Mouse (Mus musculus) stomach, embryonic 15.5 days (tissue): ENCODE results near the gene Gprc5b. TPM values are rescaled to one million over a fixed set of nuclear protein-coding genes. Genes with fewer than 3 reads are reported as not detected.

ENCODE experiments used
- ATAC-seq: fragments of 200-750 bp; cut with Nextera tagmentation; 2 replicates; pipeline ENCODE4 v1.8.0; 2017; ENCODE audit warnings: low read depth, moderate number of reproducible peaks, moderate TSS enrichment; ENCODE audit not compliant: insufficient read depth, low FRiP score
- H3K27ac ChIP-seq: fragments of 300-500 bp; sonication (generic); 2 replicates; pipeline ENCODE4 v1.5.1; 2015; ENCODE audit warnings: mild to moderate bottlenecking, inconsistent platforms
- H3K27me3 ChIP-seq: fragments of 300-500 bp; sonication (generic); replicated peaks from 2 replicates; pipeline ENCODE4 v1.6.1; 2015; ENCODE audit warnings: inconsistent platforms
- H3K36me3 ChIP-seq: fragments of 300-500 bp; sonication (generic); 2 replicates; pipeline ENCODE4 v1.6.1; 2015; ENCODE audit warnings: inconsistent platforms
- H3K4me1 ChIP-seq: fragments of 300-500 bp; sonication (generic); 2 replicates; pipeline ENCODE4 v1.6.1; 2015; ENCODE audit warnings: inconsistent platforms
- H3K4me2 ChIP-seq: fragments of 300-500 bp; sonication (generic); 2 replicates; pipeline ENCODE4 v1.6.1; 2015; ENCODE audit warnings: mild to moderate bottlenecking, inconsistent platforms
- H3K4me3 ChIP-seq: fragments of 300-500 bp; sonication (generic); replicated peaks from 2 replicates; pipeline ENCODE4 v1.5.1; 2015; ENCODE audit warnings: inconsistent platforms
- H3K9ac ChIP-seq: fragments of 300-500 bp; sonication (generic); 2 replicates; pipeline ENCODE4 v1.6.1; 2015; ENCODE audit warnings: inconsistent platforms
- H3K9me3 ChIP-seq: fragments of 300-500 bp; sonication (generic); 2 replicates; pipeline ENCODE4 v1.6.1; 2016; ENCODE audit warnings: inconsistent platforms
- WGBS: fragments of 180-500 bp; shearing (Covaris S2); methylation state at CpG from one replicate; pipeline ENCODE4 v1.1.7; 2015; 5-methylcytosine and 5-hydroxymethylcytosine counted together
- polyA plus RNA-seq: library from polyadenylated mRNA; unstranded; fragments of >200 nt; fragmentation: Nextera tagmentation; extraction: Ambion mirVana; gene quantifications from 2 replicates; pipeline ENCODE4 v1.2.1, GENCODE M21; 2015

Gene Gprc5b
- polyA plus RNA-seq: 3.0 and 4.7 TPM in 2 replicates

GRCm38 (mm10) chr7:118995007-118995406 lies at the start of gene Gprc5b:
Gene Gprc5b (minus strand): TSS chr7:118995211.
- peak within 1 kb of the TSS; percentile 61 for H3K9ac ChIP-seq
- no peak within 1 kb of the TSS for H3K27ac ChIP-seq
- H3K27me3 ChIP-seq: no peaks in the 10 kb centered on the region
- under 1% methylated on average over 42 of the region's 44 CpGs for WGBS
- H3K4me2 ChIP-seq: peak within 1 kb of the TSS; percentile 93
- peak within 1 kb of the TSS; percentile 68 for H3K4me3 ChIP-seq
- no peaks in the 10 kb centered on the region for H3K36me3 ChIP-seq
- H3K9me3 ChIP-seq: no peaks in the 10 kb centered on the region
- H3K4me1 ChIP-seq: peaks cover 31% of the 10 kb centered on the region
- peak; percentile 92 for ATAC-seq

DNA sequence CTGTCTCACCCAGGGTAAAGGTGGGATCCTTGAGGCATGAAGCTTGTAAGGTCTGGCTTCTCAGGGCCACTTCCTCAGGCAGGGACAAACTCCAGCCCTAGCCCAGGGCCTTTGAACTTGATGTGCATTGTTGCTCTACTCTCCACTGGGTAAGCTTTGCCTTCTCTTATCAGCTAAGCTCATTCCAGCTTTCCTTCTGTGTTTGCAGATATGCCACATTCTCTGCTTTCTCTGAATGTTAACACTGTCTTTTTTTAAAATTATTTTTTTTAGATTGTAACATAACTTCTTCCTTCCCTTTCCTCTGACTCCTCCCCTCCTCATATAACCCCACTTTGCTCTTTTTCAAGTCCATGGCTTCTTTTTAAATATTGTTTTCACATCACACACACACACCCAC lies 46.5 kb upstream of the Gprc5b start:
- H3K4me2 ChIP-seq: no peak overlapping the region
- no peak overlapping the region for H3K4me3 ChIP-seq
- no peaks in the 10 kb centered on the region for H3K36me3 ChIP-seq
- H3K4me1 ChIP-seq: no peaks in the 10 kb centered on the region
- H3K9me3 ChIP-seq: no peaks in the 10 kb centered on the region
- no peak overlapping the region for H3K27ac ChIP-seq
- H3K27me3 ChIP-seq: no peaks in the 10 kb centered on the region
- no peak overlapping the region for H3K9ac ChIP-seq
- ATAC-seq: no peak

GRCm38 (mm10) chr7:119037581-119037980 lies 42.6 kb upstream of the Gprc5b start:
- Histone ChIP-seq H3K27me3 (no peaks in the 10 kb centered on the region), H3K4me1 (no peaks in the 10 kb centered on the region), H3K4me3 (no peak overlapping the region), H3K4me2 (no peak overlapping the region), H3K27ac (no peak overlapping the region), H3K9me3 (no peaks in the 10 kb centered on the region; the same call in 1 of the 2 replicates), H3K36me3 (no peaks in the 10 kb centered on the region), H3K9ac (no peak overlapping the region)
- no peak for ATAC-seq

GRCm38 (mm10) chr7:119034243-119034961 lies 39.4 kb upstream of the Gprc5b start:
- Histone ChIP-seq H3K36me3 (no peaks in the 10 kb centered on the region), H3K9me3 (no peaks in the 10 kb centered on the region; the same call in 1 of the 2 replicates), H3K9ac (no peak overlapping the region), H3K4me3 (no peak overlapping the region), H3K4me2 (no peak overlapping the region), H3K4me1 (no peaks in the 10 kb centered on the region), H3K27ac (no peak overlapping the region), H3K27me3 (no peaks in the 10 kb centered on the region)
- WGBS: 59% methylated on average over 15 of the region's 15 CpGs
- ATAC-seq: no peak

- Histone ChIP-seq H3K27me3 (no peaks in the 10 kb centered on the region), H3K27ac (no peak overlapping the region), H3K4me1 (0 out of 2 replicates have a peak, but pooled peaks cover 4% of the 10 kb centered on the region), H3K36me3 (no peaks in the 10 kb centered on the region), H3K9me3 (no peaks in the 10 kb centered on the region), H3K4me3 (no peak overlapping the region), H3K4me2 (no peak overlapping the region), H3K9ac (no peak overlapping the region)
- 27% methylated on average over 17 of the region's 17 CpGs for WGBS
- no peak for ATAC-seq
Measured at GRCm38 (mm10) chr7:119023394-119023921, 28.4 kb upstream of the Gprc5b start.

GRCm38 (mm10) chr7:119022238-119023156 lies 27.5 kb upstream of the Gprc5b start:
- Histone ChIP-seq H3K4me1 (0 out of 2 replicates have a peak, but pooled peaks cover 4% of the 10 kb centered on the region), H3K36me3 (no peaks in the 10 kb centered on the region), H3K4me3 (no peak overlapping the region), H3K4me2 (no peak overlapping the region), H3K9me3 (no peaks in the 10 kb centered on the region), H3K27ac (no peak overlapping the region), H3K9ac (no peak overlapping the region), H3K27me3 (no peaks in the 10 kb centered on the region)
- WGBS: 76% methylated on average over 19 of the region's 19 CpGs
- 0 out of 2 replicates have a peak, but pooled peaks have one; percentile 14 for ATAC-seq

GRCm38 (mm10) chr7:119019537-119019936 lies 24.5 kb upstream of the Gprc5b start:
- H3K27ac ChIP-seq: no peak overlapping the region
- H3K9me3 ChIP-seq: no peaks in the 10 kb centered on the region
- H3K9ac ChIP-seq: no peak overlapping the region
- no peaks in the 10 kb centered on the region for H3K36me3 ChIP-seq
- ATAC-seq: peak; percentile 66; the same call in 1 of the 2 replicates
- H3K4me3 ChIP-seq: no peak overlapping the region
- 13% methylated on average over 4 of the region's 4 CpGs for WGBS
- H3K4me2 ChIP-seq: no peak overlapping the region
- H3K4me1 ChIP-seq: 0 out of 2 replicates have a peak, but pooled peaks cover 4% of the 10 kb centered on the region
- no peaks in the 10 kb centered on the region for H3K27me3 ChIP-seq

DNA sequence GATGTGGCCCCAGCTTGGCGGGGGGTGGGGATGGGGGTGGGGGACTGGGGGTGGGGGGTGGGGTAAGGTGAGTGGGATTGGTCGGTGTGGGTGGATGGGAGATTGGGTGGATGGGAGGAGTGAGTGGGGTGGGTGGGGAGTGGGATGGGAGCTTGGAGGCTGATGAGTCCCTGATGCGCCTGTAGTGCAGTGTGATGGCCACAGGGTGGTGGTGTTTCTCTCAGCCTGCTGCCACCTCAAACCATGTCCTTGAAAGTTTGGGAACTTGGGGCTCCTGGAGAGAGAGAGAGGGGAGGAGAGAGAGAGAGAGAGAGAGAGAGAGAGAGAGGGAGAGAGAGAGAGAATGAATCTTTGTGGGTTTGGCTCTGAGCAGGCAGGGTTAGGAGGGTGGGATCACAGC lies 20.7 kb upstream of the Gprc5b start:
- WGBS: 2% methylated on average over 3 of the region's 3 CpGs
- H3K27me3 ChIP-seq: no peaks in the 10 kb centered on the region
- no peaks in the 10 kb centered on the region for H3K4me1 ChIP-seq
- H3K9ac ChIP-seq: no peak overlapping the region
- H3K27ac ChIP-seq: no peak overlapping the region
- no peaks in the 10 kb centered on the region for H3K9me3 ChIP-seq
- no peak overlapping the region for H3K4me2 ChIP-seq
- no peak overlapping the region for H3K4me3 ChIP-seq
- no peak for ATAC-seq
- H3K36me3 ChIP-seq: no peaks in the 10 kb centered on the region

DNA sequence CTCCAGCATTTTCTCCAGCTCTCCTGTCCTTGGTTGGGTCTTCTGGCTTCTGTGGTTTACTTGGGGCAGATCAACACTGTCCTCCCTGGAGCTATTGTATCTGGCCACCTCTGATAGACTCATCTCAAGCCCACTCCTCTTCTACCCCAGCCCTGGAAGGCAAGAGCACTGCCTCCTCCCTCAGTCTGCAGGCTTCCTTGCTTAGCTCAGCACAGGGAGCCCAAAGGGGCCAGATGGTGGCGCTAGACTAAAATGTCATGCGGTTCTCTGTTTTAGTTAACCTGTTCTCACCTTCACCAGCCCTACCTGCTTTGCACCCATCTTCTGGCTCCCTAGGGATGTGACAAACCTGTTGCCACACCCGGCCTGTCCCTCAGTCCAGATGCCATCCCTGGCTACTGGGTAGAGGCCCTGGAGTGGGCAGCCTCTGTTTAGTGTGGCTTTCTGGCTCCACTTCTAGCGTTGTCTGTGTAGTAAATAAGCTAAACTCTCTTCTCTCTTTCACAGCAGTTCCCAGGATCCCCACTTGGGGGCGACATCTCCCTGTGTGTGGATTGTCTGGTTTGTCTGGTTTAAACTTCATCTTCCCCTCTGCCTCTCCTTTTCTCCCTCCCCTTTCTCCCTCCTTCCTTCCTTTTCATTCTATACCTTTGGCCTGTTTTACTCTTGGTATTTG lies 16.0 kb upstream of the Gprc5b start:
- H3K4me3 ChIP-seq: no peak overlapping the region
- no peak for ATAC-seq

GRCm38 (mm10) chr7:119002501-119002900 lies 7.5 kb upstream of the Gprc5b start:
- Histone ChIP-seq H3K9me3 (no peaks in the 10 kb centered on the region), H3K4me1 (no peaks in the 10 kb centered on the region), H3K36me3 (no peaks in the 10 kb centered on the region), H3K4me3 (no peak overlapping the region), H3K27ac (no peak overlapping the region), H3K9ac (no peak overlapping the region), H3K4me2 (no peak overlapping the region), H3K27me3 (no peaks in the 10 kb centered on the region)
- no peak for ATAC-seq
- 49% methylated on average over 2 of the region's 2 CpGs for WGBS

More for the DNA sequence above, 16.0 kb upstream of the Gprc5b start:
- Histone ChIP-seq H3K27ac (no peak overlapping the region), H3K4me2 (no peak overlapping the region), H3K9ac (no peak overlapping the region), H3K27me3 (no peaks in the 10 kb centered on the region), H3K4me1 (no peaks in the 10 kb centered on the region), H3K9me3 (no peaks in the 10 kb centered on the region), H3K36me3 (no peaks in the 10 kb centered on the region)
- 8% methylated on average over 5 of the region's 5 CpGs for WGBS

DNA sequence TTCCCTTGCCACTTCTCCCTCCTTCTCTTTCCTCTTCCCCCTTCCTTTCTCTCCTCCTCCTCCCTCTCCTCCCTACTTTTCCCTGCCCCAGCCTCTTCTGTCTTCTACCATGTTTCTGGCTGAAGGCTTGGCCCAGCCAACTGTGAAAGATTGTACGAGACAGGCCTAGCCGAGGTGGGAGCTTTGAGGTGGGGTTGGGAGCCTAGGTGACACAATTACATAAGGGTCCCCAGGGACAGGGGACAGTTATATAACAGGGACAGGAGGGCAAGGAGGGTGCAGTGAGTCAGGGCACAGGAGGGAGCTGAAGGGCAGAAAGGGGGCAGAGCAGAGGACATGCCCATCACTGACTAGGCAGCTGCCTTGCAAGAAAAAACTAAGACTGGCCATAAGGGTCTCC lies 7.0 kb upstream of the Gprc5b start:
- Histone ChIP-seq H3K4me1 (no peaks in the 10 kb centered on the region), H3K27me3 (no peaks in the 10 kb centered on the region), H3K4me2 (no peak overlapping the region), H3K27ac (no peak overlapping the region), H3K9ac (no peak overlapping the region), H3K36me3 (no peaks in the 10 kb centered on the region), H3K9me3 (no peaks in the 10 kb centered on the region), H3K4me3 (no peak overlapping the region)
- ATAC-seq: no peak
- WGBS: 70% methylated on average over 2 of the region's 2 CpGs
